Mouse (Mus musculus): ENCODE results near the gene Igf2r. TPM values are rescaled to one million over a fixed set of nuclear protein-coding genes. Genes with fewer than 3 reads are reported as not detected.

Gene Igf2r
- total RNA-seq (2021) = 10 to 100 TPM; 29.0 to 30.9 TPM

- DNase-seq = peak; percentile 76 to 83
Observed at GRCm38 (mm10) chr17:12769380-12769921, at the start of gene Igf2r. Gene Igf2r, minus strand, starts transcription at chr17:12769664.

- no peak for DNase-seq
Observed at GRCm38 (mm10) chr17:12815885-12816284, 46.4 kb upstream of the Igf2r start.

- no peak for DNase-seq
Observed at GRCm38 (mm10) chr17:12814502-12814901, 45.0 kb upstream of the Igf2r start.

GRCm38 (mm10) chr17:12810973-12811303 is 41.5 kb upstream of the Igf2r start:
- no peak for DNase-seq

- DNase-seq = peak; percentile 44 to 51
Observed at GRCm38 (mm10) chr17:12810103-12810972, 40.9 kb upstream of the Igf2r start.

GRCm38 (mm10) chr17:12808851-12809250 is 39.4 kb upstream of the Igf2r start:
- no peak for DNase-seq

- no peak for DNase-seq
Observed at GRCm38 (mm10) chr17:12804584-12805445, 35.4 kb upstream of the Igf2r start.

GRCm38 (mm10) chr17:12801861-12802540 is 32.5 kb upstream of the Igf2r start:
- no peak for DNase-seq

GRCm38 (mm10) chr17:12799368-12800275 is 30.2 kb upstream of the Igf2r start:
- DNase-seq = no peak

GRCm38 (mm10) chr17:12798571-12798970 is 29.1 kb upstream of the Igf2r start:
- no peak for DNase-seq

GRCm38 (mm10) chr17:12797427-12798029 is 28.1 kb upstream of the Igf2r start:
- no peak for DNase-seq

- no peak for DNase-seq
Observed at GRCm38 (mm10) chr17:12796633-12797032, 27.2 kb upstream of the Igf2r start.

- no peak for DNase-seq
Observed at GRCm38 (mm10) chr17:12793660-12794406, 24.4 kb upstream of the Igf2r start.

- DNase-seq = no peak
Observed at GRCm38 (mm10) chr17:12792422-12793206, 23.1 kb upstream of the Igf2r start.

GRCm38 (mm10) chr17:12791420-12791819 is 22.0 kb upstream of the Igf2r start:
- no peak for DNase-seq

- no peak for DNase-seq
Observed at GRCm38 (mm10) chr17:12791079-12791406, 21.6 kb upstream of the Igf2r start.

GRCm38 (mm10) chr17:12790353-12791078 is 21.1 kb upstream of the Igf2r start:
- DNase-seq = no peak
